Mouse (Mus musculus) hindbrain, postnatal 0 days (tissue): ENCODE measurements around the gene Rab1b. TPM values are rescaled to one million over a fixed set of nuclear protein-coding genes. Genes with fewer than 3 reads are reported as not detected.

Source experiments
- ATAC-seq: fragments of 200-750 bp; cut with Nextera tagmentation; 2 replicates; pipeline ENCODE4 v1.8.0; 2017; ENCODE audit warnings: mild to moderate bottlenecking, moderate TSS enrichment, moderate library complexity
- DNase-seq: peaks from one replicate; pipeline ENCODE4 v3.0.0-alpha.2; 2015; ENCODE audit warnings: low spot score
- H3K27ac ChIP-seq: fragments of 300-500 bp; sonication (generic); 2 replicates; pipeline ENCODE4 v1.5.1; 2014; ENCODE audit warnings: mild to moderate bottlenecking
- H3K27me3 ChIP-seq: fragments of 300-500 bp; sonication (generic); 2 replicates; pipeline ENCODE4 v1.6.1; 2014; ENCODE audit warnings: low read length, mixed read lengths; ENCODE audit not compliant: insufficient read depth
- H3K36me3 ChIP-seq: fragments of 300-500 bp; sonication (generic); 2 replicates; pipeline ENCODE4 v1.6.1; 2014; ENCODE audit warnings: low read length, mixed read lengths; ENCODE audit not compliant: insufficient read depth
- H3K4me1 ChIP-seq: fragments of 300-500 bp; sonication (generic); 2 replicates; pipeline ENCODE4 v1.6.1; 2014; ENCODE audit warnings: antibody characterized with exemption, low read length, mixed read lengths; ENCODE audit not compliant: insufficient read depth
- H3K4me2 ChIP-seq: fragments of 300-500 bp; sonication (generic); 2 replicates; pipeline ENCODE4 v1.6.1; 2014; ENCODE audit warnings: low read depth, mild to moderate bottlenecking, low read length, moderate library complexity, mixed read lengths
- H3K4me3 ChIP-seq: fragments of 300-500 bp; sonication (generic); 2 replicates; pipeline ENCODE4 v1.5.1; 2014; ENCODE audit warnings: low read length
- H3K9ac ChIP-seq: fragments of 300-500 bp; sonication (generic); replicated peaks from 2 replicates; pipeline ENCODE4 v1.6.1; 2014; ENCODE audit warnings: mild to moderate bottlenecking, low read length, moderate library complexity, mixed read lengths
- H3K9me3 ChIP-seq: fragments of 300-500 bp; sonication (generic); 2 replicates; pipeline ENCODE4 v1.6.1; 2016; ENCODE audit warnings: low read length, mixed read lengths
- CTCF ChIP-seq: IDR thresholded peaks from 2 replicates; pipeline ENCODE4 v1.5.1; 2016; ENCODE audit warnings: antibody characterized with exemption, control low read depth, low read depth
- WGBS: fragments of 180-500 bp; shearing (Covaris S2); extraction: QIAGEN DNeasy Blood & Tissue Kit; methylation state at CpG from one replicate; pipeline ENCODE4 v1.1.7; 2014; 5-methylcytosine and 5-hydroxymethylcytosine counted together
- polyA plus RNA-seq: library from polyadenylated mRNA; unstranded; fragments of >200 nt; fragmentation: Nextera tagmentation; extraction: Ambion mirVana; gene quantifications from 2 replicates; pipeline ENCODE4 v1.2.1, GENCODE M21; 2015
- total RNA-seq: library from RNA; depleted of rRNA; stranded (reverse); fragments of >200 nt; gene quantifications from 2 replicates; pipeline ENCODE4 v1.2.3, GENCODE M21; 2014

The Rab1b gene
- total and polyA plus RNA-seq, 2 experiments from 2014 or later: 229 to 272 TPM

DNA sequence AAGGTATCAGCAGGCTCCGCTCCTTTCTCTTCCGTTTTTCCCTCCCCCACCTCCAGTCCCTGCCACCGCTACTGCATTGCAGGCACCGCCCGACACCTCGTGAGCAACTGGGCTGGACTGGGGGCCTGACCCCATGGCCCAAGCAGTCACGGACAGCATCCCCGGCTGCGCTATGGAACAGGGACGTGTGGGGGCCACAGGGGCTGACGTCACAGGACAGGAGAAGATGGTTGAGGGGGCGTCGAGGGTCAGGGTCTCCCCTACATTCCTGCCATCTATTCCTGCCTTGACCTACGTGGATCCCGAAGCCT is 22.1 kb downstream of the Rab1b start:
- H3K27me3 ChIP-seq: no peaks in the 10 kb centered on the region
- H3K4me1 ChIP-seq: peaks cover 13% of the 10 kb centered on the region; the same call in 1 of the 2 replicates
- under 1% methylated on average over 15 of the region's 15 CpGs for WGBS
- peak overlapping the region; percentile 67 for H3K4me2 ChIP-seq
- peak overlapping the region; percentile 86 for H3K9ac ChIP-seq
- no peak for TF ChIP-seq CTCF
- H3K4me3 ChIP-seq: peak overlapping the region; percentile 69
- DNase-seq (no peak), ATAC-seq (no peak)
- H3K9me3 ChIP-seq: no peaks in the 10 kb centered on the region
- H3K36me3 ChIP-seq: no peaks in the 10 kb centered on the region
- peak overlapping the region; percentile 71 for H3K27ac ChIP-seq

DNA sequence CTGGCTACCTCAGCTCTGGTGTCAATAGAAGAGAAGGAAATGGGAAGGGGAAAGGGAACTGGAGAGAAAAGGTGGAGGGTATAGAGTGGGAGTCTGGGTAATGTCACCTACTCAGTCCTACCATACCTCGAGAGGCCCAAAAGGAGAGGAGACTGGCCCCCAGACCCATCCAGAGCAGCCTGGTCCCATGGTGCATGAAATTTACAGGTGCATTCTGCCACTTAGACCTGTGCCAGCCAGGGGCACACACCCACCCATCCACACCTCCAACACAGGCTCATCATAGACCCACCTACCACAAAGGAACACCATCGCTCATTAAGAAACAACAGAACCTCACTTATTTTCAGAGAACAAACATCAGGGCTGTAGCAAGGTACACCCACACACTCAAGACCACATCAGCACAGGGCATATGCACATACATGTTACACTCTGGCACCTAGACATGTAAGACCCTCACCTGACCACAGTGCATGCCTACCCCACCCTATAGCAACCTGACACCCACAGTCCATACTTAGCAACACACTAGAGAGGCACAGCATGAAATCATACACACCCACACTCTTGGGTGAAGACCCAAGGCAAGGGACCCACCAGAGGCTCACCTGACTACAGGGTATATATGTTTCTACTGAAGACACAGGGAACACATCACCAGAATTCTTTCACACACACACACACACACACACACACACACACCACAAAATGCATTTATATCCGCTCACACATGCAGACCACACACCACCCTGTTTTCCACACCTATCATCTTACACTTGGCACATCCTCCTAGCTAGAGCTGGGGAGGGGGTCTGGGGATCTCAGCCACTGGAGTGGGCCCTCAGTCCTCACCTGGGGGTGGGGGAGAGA is 22.7 kb downstream of the Rab1b start:
- Histone ChIP-seq H3K4me3 (peak overlapping the region; percentile 69), H3K36me3 (no peaks in the 10 kb centered on the region), H3K9me3 (no peaks in the 10 kb centered on the region), H3K27me3 (no peaks in the 10 kb centered on the region), H3K4me2 (peak overlapping the region; percentile 67), H3K9ac (peak overlapping the region; percentile 86), H3K27ac (peak overlapping the region; percentile 71), H3K4me1 (peaks cover 10% of the 10 kb centered on the region; the same call in 1 of the 2 replicates)
- ATAC-seq: no peak
- WGBS: 63% methylated on average over 3 of the region's 3 CpGs
- no peak for TF ChIP-seq CTCF
- peak; percentile 45 for DNase-seq

DNA sequence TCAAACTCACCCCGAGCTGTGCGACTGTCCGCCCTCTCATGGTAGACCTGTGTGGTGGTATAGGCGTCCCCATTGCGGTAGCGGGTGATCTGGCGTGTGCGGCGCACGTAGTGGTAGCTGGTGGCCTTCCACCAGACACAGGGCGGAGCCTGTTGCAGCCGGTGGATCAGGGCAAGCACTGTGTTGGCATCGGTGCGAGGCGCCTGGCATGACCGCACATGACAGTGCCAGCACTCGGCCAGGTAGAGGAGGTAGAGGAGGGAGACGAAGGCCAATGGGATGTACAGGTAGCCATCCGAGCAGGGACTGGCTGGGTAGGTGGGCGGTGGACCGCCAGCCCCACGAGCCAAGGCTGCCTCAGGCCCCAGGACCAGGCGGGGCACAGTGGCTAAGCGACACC is 24.3 kb downstream of the Rab1b start:
- Histone ChIP-seq H3K4me2 (no peak overlapping the region), H3K27me3 (no peaks in the 10 kb centered on the region), H3K36me3 (no peaks in the 10 kb centered on the region), H3K27ac (no peak overlapping the region), H3K4me3 (no peak overlapping the region), H3K4me1 (peaks cover 6% of the 10 kb centered on the region; the same call in 1 of the 2 replicates), H3K9ac (no peak overlapping the region), H3K9me3 (no peaks in the 10 kb centered on the region)
- WGBS: 71% methylated on average over 24 of the region's 24 CpGs
- no peak for TF ChIP-seq CTCF
- DNase-seq: no peak
- no peak for ATAC-seq

DNA sequence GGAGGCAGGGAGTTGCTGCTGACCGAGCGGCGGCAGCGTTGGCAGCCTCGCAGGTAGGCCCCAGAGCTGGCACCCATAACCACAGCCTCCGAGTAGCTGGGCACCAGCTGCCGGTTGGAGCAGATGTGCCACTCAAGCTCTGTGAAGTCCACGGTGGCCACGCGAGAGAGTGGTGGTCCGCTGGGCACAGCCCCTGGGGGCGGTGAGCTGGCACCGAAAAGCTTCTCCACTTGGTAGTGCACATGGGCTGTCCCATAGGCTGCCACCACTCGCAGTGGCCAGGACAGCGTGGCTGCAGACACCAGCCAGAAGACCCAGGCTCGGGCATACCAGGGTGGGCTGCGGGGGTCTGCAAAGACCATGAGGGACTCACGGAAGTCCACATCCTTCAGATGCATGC is 24.9 kb downstream of the Rab1b start:
- no peak overlapping the region for H3K27ac ChIP-seq
- no peak overlapping the region for H3K4me3 ChIP-seq
- ATAC-seq (no peak), DNase-seq (no peak)
- H3K27me3 ChIP-seq: no peaks in the 10 kb centered on the region
- no peak for TF ChIP-seq CTCF
- no peak overlapping the region for H3K4me2 ChIP-seq
- WGBS: 65% methylated on average over 18 of the region's 18 CpGs
- no peaks in the 10 kb centered on the region for H3K36me3 ChIP-seq
- no peaks in the 10 kb centered on the region for H3K9me3 ChIP-seq
- no peak overlapping the region for H3K9ac ChIP-seq
- 0 out of 2 replicates have a peak, but pooled peaks cover under 1% of the 10 kb centered on the region for H3K4me1 ChIP-seq

DNA sequence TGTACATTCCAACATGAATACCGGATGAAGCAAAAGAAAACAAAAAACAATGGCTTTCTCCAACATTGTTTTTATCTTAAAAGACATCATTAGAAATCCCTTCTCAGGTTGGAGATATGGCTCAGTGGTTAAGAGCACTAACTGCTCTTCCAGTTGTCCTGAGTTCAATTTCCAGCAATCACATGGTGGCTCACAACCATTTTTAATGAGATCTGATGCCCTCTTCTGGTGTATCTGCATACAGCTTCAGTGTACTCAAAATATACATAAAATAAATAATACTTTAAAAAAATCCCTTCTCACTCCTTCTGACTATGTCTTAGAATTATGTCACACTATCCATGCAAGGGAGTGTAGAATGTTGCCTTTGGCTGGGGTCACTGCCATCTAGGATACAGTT is 27.6 kb downstream of the Rab1b start:
- H3K4me1 ChIP-seq: no peaks in the 10 kb centered on the region
- ATAC-seq: no peak
- no peak for DNase-seq
- no peak overlapping the region for H3K27ac ChIP-seq
- WGBS: 88% methylated on average over 1 of the region's 1 CpGs
- TF ChIP-seq CTCF: no peak; the same call in 1 of the 2 replicates
- H3K27me3 ChIP-seq: no peaks in the 10 kb centered on the region
- no peaks in the 10 kb centered on the region for H3K9me3 ChIP-seq
- H3K9ac ChIP-seq: no peak overlapping the region
- H3K36me3 ChIP-seq: no peaks in the 10 kb centered on the region
- no peak overlapping the region for H3K4me2 ChIP-seq
- H3K4me3 ChIP-seq: no peak overlapping the region

DNA sequence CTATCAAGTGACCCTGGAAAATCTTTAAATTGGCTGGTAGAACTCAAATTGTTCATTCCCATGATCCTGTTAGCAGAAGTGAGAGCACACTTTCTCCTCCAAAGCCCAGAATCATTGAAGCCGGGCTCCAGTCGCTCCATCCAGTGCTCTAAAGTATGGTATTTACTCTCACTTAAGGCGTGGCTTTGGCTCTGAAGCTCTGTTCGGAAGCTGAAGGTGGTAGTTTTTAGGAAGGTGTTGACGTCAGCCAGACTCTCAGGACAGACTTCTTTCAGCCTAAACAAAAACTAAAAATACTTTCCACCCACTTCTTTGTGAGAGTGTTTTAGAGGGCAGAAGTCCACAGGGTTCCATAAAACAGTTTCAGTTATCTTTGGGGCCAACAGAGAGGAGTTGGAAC is 33.4 kb downstream of the Rab1b start:
- Histone ChIP-seq H3K27me3 (no peaks in the 10 kb centered on the region), H3K4me3 (no peak overlapping the region), H3K27ac (no peak overlapping the region), H3K9me3 (no peaks in the 10 kb centered on the region), H3K4me2 (no peak overlapping the region), H3K36me3 (no peaks in the 10 kb centered on the region), H3K4me1 (peaks cover 3% of the 10 kb centered on the region; the same call in 1 of the 2 replicates), H3K9ac (no peak overlapping the region)
- DNase-seq (no peak), ATAC-seq (no peak)
- TF ChIP-seq CTCF: no peak
- 45% methylated on average over 5 of the region's 5 CpGs for WGBS

DNA sequence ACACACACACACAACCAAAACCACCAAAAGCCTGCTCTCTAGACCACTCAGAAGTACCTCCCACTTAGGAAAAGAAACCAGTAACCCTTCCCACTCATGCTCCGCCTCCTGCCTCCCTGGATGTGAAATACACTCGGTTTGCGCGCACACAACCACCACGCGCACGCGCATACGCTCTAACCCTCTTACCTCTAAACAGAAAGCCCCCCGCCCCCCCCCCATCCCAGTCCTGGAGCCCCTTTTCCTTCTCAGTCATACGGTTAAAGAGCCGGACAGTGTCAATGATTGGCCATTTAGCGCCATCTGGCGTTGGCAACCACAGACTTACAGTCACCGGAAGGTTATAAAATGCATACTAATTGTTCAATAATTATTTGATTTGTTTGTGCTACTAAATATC is 33.8 kb downstream of the Rab1b start:
- 2% methylated on average over 15 of the region's 15 CpGs for WGBS
- peak; percentile 81 for DNase-seq

More for the DNA sequence above, 33.8 kb downstream of the Rab1b start:
- no peak for ATAC-seq
- no peaks in the 10 kb centered on the region for H3K27me3 ChIP-seq
- H3K9ac ChIP-seq: no peak overlapping the region
- H3K36me3 ChIP-seq: no peaks in the 10 kb centered on the region
- peaks cover 7% of the 10 kb centered on the region; the same call in 1 of the 2 replicates for H3K4me1 ChIP-seq
- H3K4me3 ChIP-seq: 0 out of 2 replicates have a peak overlapping the region, but pooled peaks have one; percentile 9
- H3K9me3 ChIP-seq: no peaks in the 10 kb centered on the region
- TF ChIP-seq CTCF: peak; percentile 68
- H3K4me2 ChIP-seq: peak overlapping the region; percentile 80
- no peak overlapping the region for H3K27ac ChIP-seq
